Mouse (Mus musculus): ENCODE measurements around the gene Sdk2.

GRCm38 (mm10) chr11:113975667-113975970 lies 91.2 kb downstream of the Sdk2 start:
- TF ChIP-seq CTCF (IDR thresholded peaks at IDR 0.05; ENCODE audit: low read depth, low read length) (no peak), TAL1 (conservative IDR thresholded peaks at IDR 0.05; ENCODE audit: low read depth, low read length) (no peak), GATA1 (IDR thresholded peaks at IDR 0.05; ENCODE audit: borderline replicate concordance, low read length) (no peak), GATA2 (IDR thresholded peaks at IDR 0.05; ENCODE audit: borderline replicate concordance, low read depth, low read length) (no peak), POLR2AphosphoS5 (IDR thresholded peaks at IDR 0.05; ENCODE audit: insufficient replicate concordance, low read depth, low read length) (no peak)

Measured in G1E (cell line).